In genomic region chr15:60555691-60556090, GRCm38 (mm10) we compare ENCODE assay signal across 24 mouse cellular contexts.
"Had no signal": no experiment of that assay in that cellular context is flagged by ENCODE, and none has a peak within 500 bp of the region (broad histone marks: within the 10 kb centered on the region; RNA-seq: fewer than 3 reads in every experiment).

No protein-coding gene starts in this region.

- H3K27ac ChIP-seq: gastrocnemius, adult 2 months; heart, adult 2 months; heart, embryonic 13.5 days; heart, embryonic 15.5 days; hindbrain, embryonic 10.5 days; hindbrain, embryonic 12.5 days; hindbrain, embryonic 14.5 days; intestine, embryonic 15.5 days; layer of hippocampus, adult 2 months; left cerebral cortex, adult 2 months; limb, embryonic 10.5 days; limb, embryonic 12.5 days; liver, embryonic 13.5 days; liver, embryonic 15.5 days had no signal

- H3K4me3 ChIP-seq: gastrocnemius, adult 2 months; heart, adult 2 months; heart, embryonic 13.5 days; heart, embryonic 15.5 days; hindbrain, embryonic 10.5 days; hindbrain, embryonic 12.5 days; intestine, embryonic 15.5 days; layer of hippocampus, adult 2 months; left cerebral cortex, adult 2 months; limb, embryonic 10.5 days; limb, embryonic 12.5 days; liver, embryonic 13.5 days; liver, embryonic 15.5 days had no signal

- DNase-seq: gastrocnemius, adult 2 months; gastrocnemius, postnatal 10 days; gastrocnemius, postnatal 25 days; heart, adult 2 months; heart, postnatal 14 days; heart, postnatal 4 days; kidney, adult 18-20 months; kidney, adult 8-10 months; kidney, postnatal 10 days; kidney, postnatal 25 days; kidney, postnatal 4 days; liver; liver, embryonic 13.5 days had no signal

- H3K4me1 ChIP-seq: heart, embryonic 13.5 days; heart, embryonic 15.5 days; hindbrain, embryonic 12.5 days; intestine, embryonic 15.5 days; limb, embryonic 10.5 days; limb, embryonic 12.5 days; liver, embryonic 13.5 days; liver, embryonic 15.5 days had no signal

- H3K9me3 ChIP-seq: heart, embryonic 13.5 days; heart, embryonic 15.5 days; hindbrain, embryonic 10.5 days; hindbrain, embryonic 12.5 days; intestine, embryonic 15.5 days; limb, embryonic 10.5 days; limb, embryonic 12.5 days; liver, embryonic 13.5 days; liver, embryonic 15.5 days had no signal

- H3K36me3 ChIP-seq: heart, embryonic 13.5 days; heart, embryonic 15.5 days; hindbrain, embryonic 10.5 days; hindbrain, embryonic 12.5 days; intestine, embryonic 15.5 days; limb, embryonic 10.5 days; limb, embryonic 12.5 days; liver, embryonic 13.5 days; liver, embryonic 15.5 days had no signal

- H3K27me3 ChIP-seq: heart, embryonic 13.5 days; heart, embryonic 15.5 days; intestine, embryonic 15.5 days; limb, embryonic 12.5 days; liver, embryonic 13.5 days; liver, embryonic 15.5 days had no signal

- H3K9ac ChIP-seq: heart, embryonic 13.5 days; heart, embryonic 15.5 days; hindbrain, embryonic 12.5 days; hindbrain, embryonic 14.5 days; intestine, embryonic 15.5 days; limb, embryonic 12.5 days; liver, embryonic 13.5 days; liver, embryonic 15.5 days had no signal
